ENCODE assay signal across 29 mouse cellular contexts in the genomic region with DNA sequence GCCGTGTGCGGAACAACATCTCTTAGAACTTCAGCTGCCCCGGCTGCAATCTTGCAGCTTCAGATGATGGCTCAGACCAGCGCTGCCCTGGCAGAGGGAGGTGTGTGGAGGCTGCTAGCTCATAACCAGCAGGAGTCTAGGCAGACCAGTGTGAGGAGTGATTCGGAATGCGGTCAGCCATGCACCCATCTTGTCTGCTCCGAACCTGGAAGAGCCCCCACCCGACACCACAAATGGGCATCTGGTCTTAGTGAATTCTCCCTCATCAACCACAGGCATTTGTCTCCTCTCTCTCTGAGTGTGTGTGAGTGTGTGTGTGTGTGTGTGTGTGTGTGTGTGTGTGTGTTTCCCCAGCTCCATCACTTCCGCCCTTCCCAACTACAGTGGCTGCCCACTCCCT. TPM values are rescaled to one million over a fixed set of nuclear protein-coding genes. Genes with fewer than 3 reads are reported as not detected.
DNase-seq lines count a peak whose midpoint lies in the region; ATAC-seq and TF ChIP-seq lines count a peak whose summit lies in the region.
"Had no signal": no experiment of that assay in that cellular context is flagged by ENCODE, and none has a peak within 500 bp of the region (broad histone marks: within the 10 kb centered on the region; RNA-seq: fewer than 3 reads in every experiment).

No protein-coding gene starts in this region.

- H3K4me2 ChIP-seq in embryonic facial prominence, embryonic 14.5 days (ENCODE audit: low read depth, low read length), result no peak overlapping the region
- H3K4me2 ChIP-seq in hindbrain, embryonic 12.5 days (replicated peaks), result no peak overlapping the region
- no peak overlapping the region for H3K4me2 ChIP-seq in hindbrain, embryonic 16.5 days (ENCODE audit: low read length)
- H3K4me2 ChIP-seq: heart, embryonic 11.5 days; midbrain, embryonic 11.5 days; neural tube, embryonic 13.5 days had no signal

- no peak for TF ChIP-seq POLR2A in embryonic fibroblast, embryonic 13.5 days (IDR thresholded peaks at IDR 0.05; ENCODE audit: low read depth, low read length)

- no peak overlapping the region for H3K4me3 ChIP-seq in embryonic facial prominence, embryonic 14.5 days (ENCODE audit: low read depth, low read length)
- H3K4me3 ChIP-seq in embryonic facial prominence, embryonic 10.5 days, result no peak overlapping the region
- H3K4me3 ChIP-seq in hindbrain, embryonic 12.5 days, result no peak overlapping the region
- no peak overlapping the region for H3K4me3 ChIP-seq in hindbrain, embryonic 16.5 days (ENCODE audit: low read length)
- peak overlapping the region; percentile 33; the same call in 1 of the 2 replicates for H3K4me3 ChIP-seq in G1E (ENCODE audit: low read depth, low read length)
- H3K4me3 ChIP-seq in embryonic fibroblast, embryonic 13.5 days (ENCODE audit: insufficient read depth, low read length), result no peak overlapping the region
- H3K4me3 ChIP-seq: forebrain, embryonic 10.5 days; neural tube, embryonic 13.5 days had no signal

- no peak overlapping the region for H3K9ac ChIP-seq in embryonic facial prominence, embryonic 14.5 days (ENCODE audit: low read depth, low read length)
- no peak overlapping the region for H3K9ac ChIP-seq in hindbrain, embryonic 12.5 days
- no peak overlapping the region for H3K9ac ChIP-seq in hindbrain, embryonic 16.5 days (ENCODE audit: low read depth, low read length)
- H3K9ac ChIP-seq: liver, embryonic 14.5 days; neural tube, embryonic 13.5 days had no signal

- H3K36me3 ChIP-seq in embryonic facial prominence, embryonic 14.5 days (ENCODE audit: control insufficient read depth, insufficient read depth, low read length), result peaks cover 15% of the 10 kb centered on the region; the same call in 1 of the 2 replicates
- H3K36me3 ChIP-seq in embryonic facial prominence, embryonic 10.5 days (replicated peaks), result peaks cover 30% of the 10 kb centered on the region
- peaks cover 5% of the 10 kb centered on the region; the same call in 1 of the 2 replicates for H3K36me3 ChIP-seq in hindbrain, embryonic 12.5 days
- no peaks in the 10 kb centered on the region for H3K36me3 ChIP-seq in hindbrain, embryonic 16.5 days (ENCODE audit: control insufficient read depth, insufficient read depth, low read length)
- peaks cover 88% of the 10 kb centered on the region for H3K36me3 ChIP-seq in G1E (replicated peaks)

- no peaks in the 10 kb centered on the region for H3K9me3 ChIP-seq in embryonic facial prominence, embryonic 14.5 days (ENCODE audit: control insufficient read depth, low read length)
- H3K9me3 ChIP-seq in embryonic facial prominence, embryonic 10.5 days, result no peaks in the 10 kb centered on the region
- H3K9me3 ChIP-seq in hindbrain, embryonic 12.5 days (replicated peaks), result no peaks in the 10 kb centered on the region
- no peaks in the 10 kb centered on the region for H3K9me3 ChIP-seq in hindbrain, embryonic 16.5 days (ENCODE audit: control insufficient read depth, low read length)
- no peaks in the 10 kb centered on the region for H3K9me3 ChIP-seq in G1E (replicated peaks)
- H3K9me3 ChIP-seq: forebrain, embryonic 10.5 days; neural tube, embryonic 13.5 days had no signal

- H3K4me1 ChIP-seq in embryonic facial prominence, embryonic 14.5 days (ENCODE audit: control insufficient read depth, insufficient read depth, low read length), result peaks cover 39% of the 10 kb centered on the region
- H3K4me1 ChIP-seq in embryonic facial prominence, embryonic 10.5 days, result peaks cover 52% of the 10 kb centered on the region
- peaks cover 45% of the 10 kb centered on the region for H3K4me1 ChIP-seq in hindbrain, embryonic 12.5 days
- H3K4me1 ChIP-seq in hindbrain, embryonic 16.5 days (ENCODE audit: control insufficient read depth, insufficient read depth, low read depth, low read length), result peaks cover 29% of the 10 kb centered on the region
- peaks cover 93% of the 10 kb centered on the region for H3K4me1 ChIP-seq in G1E (ENCODE audit: insufficient read depth, low read depth, low read length)
- H3K4me1 ChIP-seq in embryonic fibroblast, embryonic 13.5 days (ENCODE audit: control insufficient read depth, insufficient read depth, low read length), result peaks cover 39% of the 10 kb centered on the region

- ATAC-seq in embryonic facial prominence, embryonic 14.5 days (ENCODE audit: low read depth), result peak; percentile 59; the same call in 1 of the 2 replicates
- ATAC-seq in hindbrain, embryonic 12.5 days (ENCODE audit: low FRiP score), result no peak
- no peak for ATAC-seq in hindbrain, embryonic 16.5 days
- ATAC-seq in G1E (ENCODE audit: extremely low read depth, insufficient number of reproducible peaks, low FRiP score, poor library complexity, severe bottlenecking), result no peak
- ATAC-seq: CD4-positive, CD25-positive, alpha-beta regulatory T cell, adult 4 months; forebrain, embryonic 16.5 days; inflammation-experienced regulatory T-cells, adult 6 months; midbrain, embryonic 16.5 days had no signal

- no peak for TF ChIP-seq CTCF in G1E (IDR thresholded peaks at IDR 0.05; ENCODE audit: low read depth, low read length)
- no peak for TF ChIP-seq CTCF in embryonic fibroblast, embryonic 13.5 days (IDR thresholded peaks at IDR 0.05; ENCODE audit: borderline replicate concordance, insufficient read depth, low read length)

- DNase-seq in embryonic facial prominence, embryonic 14.5 days (ENCODE audit: low spot score), result peak; percentile 27
- DNase-seq in embryonic facial prominence, embryonic 10.5 days (ENCODE audit: low spot score), result no peak
- no peak for DNase-seq in G1E (ENCODE audit: low spot score)
- DNase-seq in right cerebral cortex, postnatal 10 days (ENCODE audit: low spot score in 2 of 2), result no peak
- no peak for DNase-seq in thymus, postnatal 4 days
- DNase-seq: adrenal gland, adult 8-10 months; cerebellum, adult 11 months; cerebellum, postnatal 14 days; heart, postnatal 36 days; kidney, adult 11 months; kidney, postnatal 14 days; layer of hippocampus, adult 9-11 months; liver; lung, adult 2 months; lung, postnatal 14 days; right cerebral cortex, postnatal 14 days; thymus, postnatal 25 days had no signal

- H3K27ac ChIP-seq in embryonic facial prominence, embryonic 14.5 days (replicated peaks; ENCODE audit: low read depth, low read length), result no peak overlapping the region
- no peak overlapping the region for H3K27ac ChIP-seq in embryonic facial prominence, embryonic 10.5 days (replicated peaks)
- peak overlapping the region; percentile 30; the same call in 1 of the 2 replicates for H3K27ac ChIP-seq in hindbrain, embryonic 12.5 days
- H3K27ac ChIP-seq in hindbrain, embryonic 16.5 days (ENCODE audit: low read depth, low read length), result no peak overlapping the region
- H3K27ac ChIP-seq in embryonic fibroblast, embryonic 13.5 days (ENCODE audit: insufficient read depth, low read length), result 0 out of 2 replicates have a peak overlapping the region, but pooled peaks have one; percentile 1
- H3K27ac ChIP-seq: forebrain, embryonic 10.5 days; liver, embryonic 14.5 days; neural tube, embryonic 13.5 days had no signal

- WGBS in embryonic facial prominence, embryonic 14.5 days, result 80% methylated on average over 9 of the region's 9 CpGs
- WGBS in embryonic facial prominence, embryonic 10.5 days, result 88% methylated on average over 9 of the region's 9 CpGs
- WGBS in hindbrain, embryonic 12.5 days, result 79% methylated on average over 8 of the region's 9 CpGs
- 79% methylated on average over 9 of the region's 9 CpGs for WGBS in hindbrain, embryonic 16.5 days

- no peaks in the 10 kb centered on the region for H3K27me3 ChIP-seq in embryonic facial prominence, embryonic 14.5 days (replicated peaks; ENCODE audit: control insufficient read depth, insufficient read depth, low read length)
- 0 out of 2 replicates have a peak, but pooled peaks cover 3% of the 10 kb centered on the region for H3K27me3 ChIP-seq in embryonic facial prominence, embryonic 10.5 days (replicated peaks; ENCODE audit: low read depth, poor library complexity, severe bottlenecking)
- H3K27me3 ChIP-seq in hindbrain, embryonic 12.5 days, result no peaks in the 10 kb centered on the region
- H3K27me3 ChIP-seq in hindbrain, embryonic 16.5 days (replicated peaks; ENCODE audit: control insufficient read depth, insufficient read depth, low read length), result no peaks in the 10 kb centered on the region
- no peaks in the 10 kb centered on the region for H3K27me3 ChIP-seq in G1E (ENCODE audit: insufficient read depth, low read length)
- H3K27me3 ChIP-seq: neural tube, embryonic 13.5 days had no signal

RNA-seq across cellular contexts. Expression of a gene that starts 24.4 kb away (rescaled TPM):
- 30.8 and 31.7 TPM in 2 replicates for polyA plus RNA-seq in embryonic facial prominence, embryonic 14.5 days (2014; fragmentation: Nextera tagmentation; extraction: Ambion mirVana)
- 26.6 and 30.2 TPM in 2 replicates for polyA plus RNA-seq in embryonic facial prominence, embryonic 10.5 days (2016; fragmentation: Nextera tagmentation; extraction: Ambion mirVana)
- polyA plus RNA-seq in hindbrain, embryonic 12.5 days (2016; fragmentation: Nextera tagmentation; extraction: Ambion mirVana), result 26.7 and 29.1 TPM in 2 replicates
- polyA plus RNA-seq in hindbrain, embryonic 16.5 days (2015; fragmentation: Nextera tagmentation; extraction: Ambion mirVana), result 25.2 and 27.4 TPM in 2 replicates
- total RNA-seq in G1E (2014; fragmentation: Nextera tagmentation), result 20.4 and 21.1 TPM in 2 replicates
- total RNA-seq in G1E (2017), result 3.0 and 3.9 TPM in 2 replicates
- 117 and 164 TPM in 2 replicates for polyA plus RNA-seq in G1E (2012)
- polyA plus RNA-seq in embryonic fibroblast, embryonic 13.5 days (2011; ENCODE audit: insufficient read length, low read depth, missing spikeins), result 51.8 and 60.1 TPM in 2 replicates

RNA-seq across cellular contexts. Expression of a gene that starts 41.6 kb away (rescaled TPM):
- 37.5 and 41.9 TPM in 2 replicates for polyA plus RNA-seq in embryonic facial prominence, embryonic 14.5 days (2014; fragmentation: Nextera tagmentation; extraction: Ambion mirVana)
- polyA plus RNA-seq in embryonic facial prominence, embryonic 10.5 days (2016; fragmentation: Nextera tagmentation; extraction: Ambion mirVana), result 17.8 and 18.9 TPM in 2 replicates
- polyA plus RNA-seq in hindbrain, embryonic 12.5 days (2016; fragmentation: Nextera tagmentation; extraction: Ambion mirVana), result 41.6 and 43.3 TPM in 2 replicates
- polyA plus RNA-seq in hindbrain, embryonic 16.5 days (2015; fragmentation: Nextera tagmentation; extraction: Ambion mirVana), result 118 and 122 TPM in 2 replicates
- 210 and 256 TPM in 2 replicates for total RNA-seq in G1E (2014; fragmentation: Nextera tagmentation)
- total RNA-seq in G1E (2017), result 108 and 116 TPM in 2 replicates
- 113 and 125 TPM in 2 replicates for polyA plus RNA-seq in G1E (2012)
- 136 and 167 TPM in 2 replicates for polyA plus RNA-seq in embryonic fibroblast, embryonic 13.5 days (2011; ENCODE audit: insufficient read length, low read depth, missing spikeins)

RNA-seq across cellular contexts. Expression of a gene that starts 52.2 kb away (rescaled TPM):
- 8.0 and 8.3 TPM in 2 replicates for polyA plus RNA-seq in embryonic facial prominence, embryonic 14.5 days (2014; fragmentation: Nextera tagmentation; extraction: Ambion mirVana)
- 5.5 and 5.9 TPM in 2 replicates for polyA plus RNA-seq in embryonic facial prominence, embryonic 10.5 days (2016; fragmentation: Nextera tagmentation; extraction: Ambion mirVana)
- 9.1 and 10.7 TPM in 2 replicates for polyA plus RNA-seq in hindbrain, embryonic 12.5 days (2016; fragmentation: Nextera tagmentation; extraction: Ambion mirVana)
- polyA plus RNA-seq in hindbrain, embryonic 16.5 days (2015; fragmentation: Nextera tagmentation; extraction: Ambion mirVana), result 17.8 and 18.4 TPM in 2 replicates
- not detected in 2 replicates for total RNA-seq in G1E (2014; fragmentation: Nextera tagmentation)
- total RNA-seq in G1E (2017), result under 0.01 and 0.05 TPM in 2 replicates
- polyA plus RNA-seq in G1E (2012), result 0.23 and 0.25 TPM in 2 replicates
- polyA plus RNA-seq in embryonic fibroblast, embryonic 13.5 days (2011; ENCODE audit: insufficient read length, low read depth, missing spikeins), result 6.6 and 10.8 TPM in 2 replicates
- polyA plus RNA-seq: inflammation-experienced regulatory T-cells, adult 6 months had no signal

Comparison
In these comparisons a context has a peak if more than half of its experiments do, and no peak if none do; other contexts are left out.
1. H3K27ac ChIP-seq: peak in hindbrain, embryonic 12.5 days (single experiment) and embryonic fibroblast, embryonic 13.5 days (single experiment); none in embryonic facial prominence, embryonic 14.5 days (single experiment), embryonic facial prominence, embryonic 10.5 days (single experiment) and hindbrain, embryonic 16.5 days (single experiment).